Mouse (Mus musculus) stomach, postnatal 0 days (tissue): ENCODE measurements around the gene Nr4a1. TPM values are rescaled to one million over a fixed set of nuclear protein-coding genes. Genes with fewer than 3 reads are reported as not detected.
A peak's percentile ranks its signal among the peaks of the same experiment; 100 is the strongest.

Experiments
- ATAC-seq: fragments of 200-750 bp; cut with Nextera tagmentation; 2 replicates; pipeline ENCODE4 v1.8.0; 2017; ENCODE audit not compliant: low FRiP score, low TSS enrichment
- DNase-seq: peaks from one replicate; pipeline ENCODE4 v3.0.0-alpha.2; 2016; ENCODE audit warnings: low spot score
- H3K27ac ChIP-seq: fragments of 300-500 bp; sonication (generic); replicated peaks from 2 replicates; pipeline ENCODE4 v1.5.1; 2014; ENCODE audit warnings: mild to moderate bottlenecking, control low read depth
- H3K27me3 ChIP-seq: fragments of 300-500 bp; sonication (generic); 2 replicates; pipeline ENCODE4 v1.6.1; 2014; ENCODE audit warnings: low read length; ENCODE audit not compliant: control insufficient read depth, insufficient read depth
- H3K36me3 ChIP-seq: fragments of 300-500 bp; sonication (generic); 2 replicates; pipeline ENCODE4 v1.6.1; 2014; ENCODE audit warnings: low read length, mixed read lengths; ENCODE audit not compliant: control insufficient read depth, insufficient read depth
- H3K4me1 ChIP-seq: fragments of 300-500 bp; sonication (generic); replicated peaks from 2 replicates; pipeline ENCODE4 v1.6.1; 2014; ENCODE audit warnings: antibody characterized with exemption; ENCODE audit not compliant: control insufficient read depth, insufficient read depth
- H3K4me2 ChIP-seq: fragments of 300-500 bp; sonication (generic); replicated peaks from 2 replicates; pipeline ENCODE4 v1.6.1; 2014; ENCODE audit warnings: low read depth, mild to moderate bottlenecking, control low read depth, moderate library complexity
- H3K4me3 ChIP-seq: fragments of 300-500 bp; sonication (generic); 2 replicates; pipeline ENCODE4 v1.5.1; 2014; ENCODE audit warnings: low read depth, low read length, control low read depth
- H3K9ac ChIP-seq: fragments of 300-500 bp; sonication (generic); 2 replicates; pipeline ENCODE4 v1.6.1; 2014; ENCODE audit warnings: mild to moderate bottlenecking, low read length, control low read depth, mixed read lengths
- H3K9me3 ChIP-seq: fragments of 300-500 bp; sonication (generic); 2 replicates; pipeline ENCODE4 v1.6.1; 2016; ENCODE audit warnings: low read length; ENCODE audit not compliant: control insufficient read depth
- CTCF ChIP-seq: IDR thresholded peaks from 2 replicates; pipeline ENCODE4 v1.5.1; 2016; ENCODE audit warnings: antibody characterized with exemption, low read depth, mild to moderate bottlenecking, moderate library complexity
- EP300 ChIP-seq: optimal IDR thresholded peaks from 2 replicates; pipeline ENCODE3; 2016; ENCODE audit warnings: antibody characterized with exemption
- WGBS: fragments of 180-500 bp; shearing (Covaris S2); extraction: QIAGEN DNeasy Blood & Tissue Kit; methylation state at CpG from one replicate; pipeline ENCODE4 v1.1.7; 2014; 5-methylcytosine and 5-hydroxymethylcytosine counted together
- polyA plus RNA-seq: library from polyadenylated mRNA; unstranded; fragments of >200 nt; fragmentation: Nextera tagmentation; extraction: Ambion mirVana; gene quantifications from 2 replicates; pipeline ENCODE4 v1.2.1, GENCODE M21; 2015

The Nr4a1 gene
- polyA plus RNA-seq, 1 experiment from 2014 or later, result 9.4 TPM

- Histone ChIP-seq H3K27ac (0 out of 2 replicates have a peak overlapping the region, but pooled peaks have one; percentile 40), H3K4me3 (no peak overlapping the region), H3K4me2 (no peak overlapping the region), H3K27me3 (no peaks in the 10 kb centered on the region), H3K9ac (no peak overlapping the region; the same call in 1 of the 2 replicates), H3K9me3 (no peaks in the 10 kb centered on the region), H3K36me3 (peaks cover 8% of the 10 kb centered on the region), H3K4me1 (no peaks in the 10 kb centered on the region)
- ATAC-seq, result no peak
- 51% methylated on average over 7 of the region's 7 CpGs for WGBS
- no peak for DNase-seq
- no peak for TF ChIP-seq CTCF
- TF ChIP-seq EP300, result no peak
Measured at GRCm38 (mm10) chr15:101295106-101295505, 41.0 kb downstream of the Nr4a1 start.

DNA sequence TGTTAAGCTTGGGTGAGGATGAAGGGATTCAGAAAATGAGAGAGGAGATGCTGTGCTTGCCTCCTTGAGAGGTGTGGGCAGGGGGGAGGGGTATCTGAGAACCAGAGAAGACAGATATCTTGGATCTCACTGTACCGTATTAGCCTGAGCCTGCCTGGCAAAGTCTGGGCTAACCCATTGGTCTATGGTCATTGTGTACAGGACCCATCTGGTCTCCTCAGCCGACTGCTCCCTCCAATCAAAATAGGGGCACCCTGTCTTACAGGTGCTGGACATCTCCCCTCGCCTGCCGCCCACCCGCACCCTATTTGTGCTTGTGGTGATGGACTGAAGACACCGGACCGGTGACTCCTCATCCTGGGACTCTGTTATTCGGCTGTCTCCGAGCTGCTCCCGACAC, 41.5 kb downstream of the Nr4a1 start:
- H3K36me3 ChIP-seq, result peaks cover 4% of the 10 kb centered on the region
- H3K4me2 ChIP-seq, result no peak overlapping the region
- no peaks in the 10 kb centered on the region for H3K27me3 ChIP-seq
- H3K27ac ChIP-seq, result no peak overlapping the region
- TF ChIP-seq CTCF (no peak), EP300 (no peak)
- H3K9me3 ChIP-seq, result no peaks in the 10 kb centered on the region
- 89% methylated on average over 10 of the region's 10 CpGs for WGBS
- ATAC-seq (no peak), DNase-seq (no peak)
- H3K4me1 ChIP-seq, result no peaks in the 10 kb centered on the region
- no peak overlapping the region for H3K4me3 ChIP-seq
- H3K9ac ChIP-seq, result no peak overlapping the region

- no peak overlapping the region for H3K4me2 ChIP-seq
- WGBS, result 66% methylated on average over 11 of the region's 11 CpGs
Measured at GRCm38 (mm10) chr15:101296091-101296490, 42.0 kb downstream of the Nr4a1 start.

DNA sequence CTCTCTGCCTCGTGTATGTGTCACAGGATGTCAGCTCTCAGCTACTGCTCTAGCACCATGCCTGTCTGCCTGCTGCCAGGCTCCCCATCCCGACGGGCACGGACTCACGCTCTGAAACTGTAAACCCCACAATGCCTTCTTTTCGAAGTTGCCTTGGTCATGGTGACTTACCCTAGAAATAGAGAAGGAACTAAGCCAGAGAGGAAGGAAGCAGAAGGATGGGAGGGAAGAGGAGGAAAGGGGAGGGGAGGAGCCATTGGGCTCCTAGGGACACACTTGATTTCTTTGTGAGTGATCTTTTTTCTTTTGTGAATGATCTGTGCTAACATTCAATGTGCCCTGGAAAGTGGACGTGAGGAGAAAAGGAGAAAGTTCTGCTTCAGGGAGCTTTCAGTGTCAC, 43.9 kb downstream of the Nr4a1 start:
- no peaks in the 10 kb centered on the region for H3K4me1 ChIP-seq
- H3K4me2 ChIP-seq, result no peak overlapping the region
- TF ChIP-seq EP300 (no peak), CTCF (no peak)
- no peaks in the 10 kb centered on the region for H3K27me3 ChIP-seq
- no peak overlapping the region for H3K4me3 ChIP-seq
- no peak overlapping the region for H3K27ac ChIP-seq
- no peaks in the 10 kb centered on the region for H3K9me3 ChIP-seq
- H3K36me3 ChIP-seq, result no peaks in the 10 kb centered on the region
- DNase-seq, result no peak
- no peak for ATAC-seq
- H3K9ac ChIP-seq, result no peak overlapping the region
- WGBS, result 60% methylated on average over 7 of the region's 7 CpGs

More at GRCm38 (mm10) chr15:101296091-101296490, 42.0 kb downstream of the Nr4a1 start:
- Histone ChIP-seq H3K4me3 (no peak overlapping the region), H3K27ac (no peak overlapping the region), H3K36me3 (no peaks in the 10 kb centered on the region), H3K27me3 (no peaks in the 10 kb centered on the region), H3K9ac (no peak overlapping the region), H3K9me3 (no peaks in the 10 kb centered on the region), H3K4me1 (no peaks in the 10 kb centered on the region)
- no peak for TF ChIP-seq CTCF
- no peak for TF ChIP-seq EP300
- ATAC-seq (no peak), DNase-seq (no peak)

- H3K36me3 ChIP-seq, result no peaks in the 10 kb centered on the region
- no peak overlapping the region for H3K9ac ChIP-seq
- WGBS, result 21% methylated on average over 7 of the region's 7 CpGs
- no peak for TF ChIP-seq EP300
- H3K4me3 ChIP-seq, result no peak overlapping the region
- no peak overlapping the region for H3K27ac ChIP-seq
- ATAC-seq, result no peak
- H3K4me2 ChIP-seq, result no peak overlapping the region
- no peaks in the 10 kb centered on the region for H3K4me1 ChIP-seq
- DNase-seq, result no peak
- H3K9me3 ChIP-seq, result no peaks in the 10 kb centered on the region
- H3K27me3 ChIP-seq, result no peaks in the 10 kb centered on the region
Measured at GRCm38 (mm10) chr15:101298550-101298949, 44.5 kb downstream of the Nr4a1 start.

GRCm38 (mm10) chr15:101299480-101299960, 45.5 kb downstream of the Nr4a1 start:
- ATAC-seq (no peak), DNase-seq (no peak)
- no peaks in the 10 kb centered on the region for H3K36me3 ChIP-seq
- H3K27me3 ChIP-seq, result no peaks in the 10 kb centered on the region
- H3K27ac ChIP-seq, result no peak overlapping the region
- no peak overlapping the region for H3K4me3 ChIP-seq
- no peaks in the 10 kb centered on the region for H3K4me1 ChIP-seq
- H3K4me2 ChIP-seq, result no peak overlapping the region
- TF ChIP-seq CTCF (no peak), EP300 (no peak)
- H3K9ac ChIP-seq, result no peak overlapping the region
- H3K9me3 ChIP-seq, result no peaks in the 10 kb centered on the region
- WGBS, result 78% methylated on average over 14 of the region's 14 CpGs
